Mouse (Mus musculus) cerebellum, adult 11 months (tissue): ENCODE data around the gene Gramd1a.

Experiments used
- DNase-seq: peaks from one replicate; pipeline ENCODE4 v3.0.0; 2022

Gene Gramd1a

DNA sequence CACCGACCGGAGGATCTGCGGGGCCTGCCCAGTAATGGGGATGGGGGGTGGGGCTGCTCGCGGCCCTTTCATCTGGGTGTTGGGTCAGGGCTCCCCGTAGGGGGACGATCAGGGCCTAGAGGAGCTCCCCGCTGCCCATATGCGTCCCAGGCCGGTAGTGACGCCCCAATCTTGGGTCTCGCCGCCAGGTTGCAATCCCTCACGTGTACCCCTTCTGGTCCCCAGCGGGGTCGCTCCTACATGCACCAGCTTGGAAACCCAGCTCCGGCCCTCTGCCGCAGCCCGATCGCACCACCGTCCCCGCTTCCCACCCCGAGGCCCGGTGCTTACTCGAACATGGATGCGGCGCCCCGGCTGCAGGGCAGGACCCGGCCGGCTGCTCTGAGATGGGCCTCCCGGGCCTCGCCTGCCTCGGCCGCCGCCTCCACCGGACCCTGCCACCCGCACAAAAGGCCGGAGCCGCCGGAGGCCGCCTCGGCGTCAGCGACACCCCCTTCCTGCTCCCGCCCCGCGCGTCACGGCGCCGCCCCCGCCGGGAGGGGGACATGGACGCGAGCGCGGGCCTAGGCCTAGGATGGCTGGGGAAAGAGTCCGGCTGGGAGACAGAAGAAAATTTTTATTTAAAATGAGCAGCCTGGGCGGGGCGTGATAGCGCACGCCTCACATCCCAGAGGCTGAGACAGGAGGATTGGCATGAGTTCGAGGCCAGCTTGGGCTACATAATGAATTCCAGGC is 5.0 kb downstream of the Gramd1a start:
- peak; percentile 87 for DNase-seq

DNA sequence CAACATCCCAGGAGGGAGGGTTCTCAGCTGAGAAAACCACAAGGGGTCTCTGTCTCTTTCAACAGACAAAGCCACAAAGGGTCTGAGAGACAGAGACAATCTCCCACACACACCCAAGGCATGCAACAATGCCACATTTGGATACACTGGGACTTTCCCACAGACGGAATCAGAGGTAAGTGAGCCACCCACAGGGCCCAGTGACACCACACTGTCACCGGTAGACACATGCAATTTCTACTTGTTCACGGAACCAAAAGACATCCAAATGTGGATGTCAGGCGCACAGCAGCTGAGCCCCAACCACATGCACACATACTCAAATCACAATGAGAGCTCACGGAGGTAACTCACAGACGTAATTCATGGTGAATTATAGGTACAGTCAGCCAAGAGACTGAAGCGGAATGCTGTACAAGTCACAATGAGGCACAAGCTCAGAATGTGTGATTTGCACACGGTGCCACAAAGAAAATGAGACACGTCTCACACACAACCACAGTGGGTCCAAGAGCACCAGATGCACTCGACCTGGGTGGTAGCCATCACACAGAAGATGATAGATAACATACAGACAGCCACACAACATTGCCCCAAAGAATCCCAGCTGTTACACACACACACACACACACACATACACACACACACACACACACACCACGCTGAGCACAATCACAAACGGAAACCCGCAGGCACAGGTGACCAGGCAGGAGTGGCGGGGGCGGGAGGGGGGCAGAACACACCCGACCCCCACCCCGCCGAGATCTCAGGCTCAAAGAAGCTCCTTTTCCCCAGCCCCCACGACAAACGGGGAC is 5.7 kb downstream of the Gramd1a start:
- DNase-seq = no peak

GRCm38 (mm10) chr7:31149271-31149670 is 6.4 kb downstream of the Gramd1a start:
- no peak for DNase-seq

DNA sequence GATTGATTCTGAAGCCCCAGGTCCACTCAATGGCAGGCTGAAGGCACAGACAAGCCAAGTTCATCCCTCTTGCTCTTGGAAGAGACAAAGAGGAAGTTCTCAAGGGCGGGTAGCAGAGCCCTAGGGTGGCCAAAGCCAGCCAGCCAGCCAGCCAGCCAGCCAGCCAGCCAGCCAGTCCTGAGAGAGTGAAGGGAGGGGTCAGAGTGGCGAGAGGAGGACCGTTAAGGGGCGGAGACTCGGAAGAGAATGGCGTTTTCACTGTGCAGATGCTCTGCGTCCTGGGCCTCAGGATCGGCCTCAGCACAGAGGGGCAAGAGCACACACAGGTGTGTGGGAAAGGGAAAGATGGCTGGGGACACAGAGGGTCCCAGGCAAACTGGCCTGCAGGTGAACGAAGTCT is 6.9 kb downstream of the Gramd1a start:
- DNase-seq = no peak

DNA sequence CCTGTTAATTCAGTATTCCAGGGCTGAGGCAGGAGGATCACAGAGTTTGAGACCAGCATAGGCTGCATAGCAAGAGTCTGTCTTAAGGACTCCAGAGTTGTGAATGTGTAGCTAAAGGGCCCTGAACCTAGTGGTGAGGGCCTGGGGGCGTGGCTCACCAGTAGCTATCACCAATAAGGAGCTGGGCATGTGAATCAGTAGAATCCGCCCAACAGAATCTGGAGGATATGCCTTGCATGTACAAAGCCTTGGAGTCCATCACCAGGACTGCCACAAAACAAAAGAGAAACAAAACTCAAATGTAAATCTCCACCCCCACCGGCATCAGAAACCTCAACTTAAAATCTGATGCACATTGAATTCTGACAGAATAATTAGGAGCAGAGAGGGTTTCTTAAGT is 7.6 kb downstream of the Gramd1a start:
- no peak for DNase-seq

GRCm38 (mm10) chr7:31145596-31146160 is 10.0 kb downstream of the Gramd1a start:
- no peak for DNase-seq

GRCm38 (mm10) chr7:31144886-31145285 is 10.8 kb downstream of the Gramd1a start:
- DNase-seq = peak; percentile 2

- DNase-seq = peak; percentile 5
Measured at GRCm38 (mm10) chr7:31140941-31141340, 14.8 kb downstream of the Gramd1a start.

DNA sequence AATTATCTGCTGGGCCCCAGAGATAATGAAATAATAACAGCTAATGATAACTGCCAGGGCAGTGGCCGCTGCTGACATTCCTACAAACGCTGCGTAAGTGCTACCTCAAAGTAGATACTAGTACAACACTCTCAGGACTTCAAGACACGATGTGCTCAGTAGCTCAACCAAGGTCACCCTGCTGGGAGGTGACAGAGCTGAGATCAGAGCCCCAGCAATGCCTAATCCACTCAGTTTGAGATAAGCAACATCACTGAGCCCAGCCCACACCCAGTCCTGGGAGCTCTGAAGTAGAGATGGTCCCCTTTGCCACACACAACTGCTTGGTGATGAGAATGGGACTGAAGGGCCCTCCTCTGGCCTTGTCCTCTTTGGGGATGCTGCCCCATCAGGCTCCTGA is 15.4 kb downstream of the Gramd1a start:
- peak; percentile 6 for DNase-seq

- peak; percentile 64 for DNase-seq
Measured at GRCm38 (mm10) chr7:31139765-31140164, 15.9 kb downstream of the Gramd1a start.

DNA sequence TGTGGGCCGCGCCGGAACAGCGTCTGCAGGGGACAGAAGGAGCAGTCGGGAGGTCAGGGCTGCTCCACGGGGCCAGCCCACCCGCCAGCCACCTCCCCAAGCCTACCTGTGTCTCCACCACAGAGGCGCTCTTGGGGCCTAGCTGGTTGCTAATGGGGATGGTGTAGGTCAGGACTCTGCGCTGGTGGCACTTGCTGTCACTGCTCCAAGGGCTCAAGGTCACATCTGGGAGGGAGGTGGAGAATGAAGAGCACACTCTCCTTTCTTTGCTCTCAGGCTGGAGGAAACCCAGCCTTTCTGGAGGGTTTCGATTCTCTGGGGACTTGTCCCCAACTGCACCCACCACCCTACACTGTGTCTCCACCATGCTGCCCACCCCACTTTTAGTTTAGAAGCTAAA is 20.0 kb downstream of the Gramd1a start:
- DNase-seq = no peak

DNA sequence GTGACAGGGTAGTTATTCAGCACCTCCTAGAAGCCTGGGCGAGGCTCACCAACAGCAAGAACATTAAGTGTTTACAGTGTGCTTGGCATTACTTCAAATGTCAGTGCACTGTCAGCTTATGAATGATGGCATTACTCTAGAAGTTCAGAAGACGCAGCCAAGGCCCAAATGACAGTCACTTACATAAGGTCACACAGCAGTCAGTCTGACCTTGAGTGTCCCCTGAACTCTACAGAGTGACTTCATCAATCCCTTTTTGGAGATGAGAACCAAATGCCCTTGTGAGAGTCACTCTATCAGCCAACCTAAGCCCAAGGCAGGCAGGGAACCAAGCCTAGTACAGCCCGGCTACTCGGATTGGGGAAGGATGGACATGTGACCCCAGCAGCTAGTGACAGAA is 23.8 kb downstream of the Gramd1a start:
- DNase-seq = no peak

DNA sequence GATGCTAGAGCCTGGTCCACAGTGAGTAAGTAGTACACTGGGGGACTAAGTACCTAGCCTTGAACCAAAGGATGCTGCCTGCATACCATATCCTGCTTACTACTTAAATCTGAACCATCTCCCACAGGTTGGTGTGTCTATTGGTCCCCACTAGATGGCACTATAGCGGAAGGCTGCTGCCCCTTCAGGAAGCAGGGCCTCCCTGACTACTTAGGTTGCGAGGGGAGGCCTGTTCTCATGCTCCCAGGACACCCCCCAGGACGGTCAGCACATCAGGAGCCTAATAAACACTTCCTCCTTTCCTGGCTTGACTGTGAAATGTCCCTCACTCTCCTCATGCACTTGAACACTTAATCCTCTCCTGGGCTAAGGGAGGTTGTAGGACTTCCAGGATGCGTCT is 24.9 kb downstream of the Gramd1a start:
- DNase-seq = peak; percentile 57

DNA sequence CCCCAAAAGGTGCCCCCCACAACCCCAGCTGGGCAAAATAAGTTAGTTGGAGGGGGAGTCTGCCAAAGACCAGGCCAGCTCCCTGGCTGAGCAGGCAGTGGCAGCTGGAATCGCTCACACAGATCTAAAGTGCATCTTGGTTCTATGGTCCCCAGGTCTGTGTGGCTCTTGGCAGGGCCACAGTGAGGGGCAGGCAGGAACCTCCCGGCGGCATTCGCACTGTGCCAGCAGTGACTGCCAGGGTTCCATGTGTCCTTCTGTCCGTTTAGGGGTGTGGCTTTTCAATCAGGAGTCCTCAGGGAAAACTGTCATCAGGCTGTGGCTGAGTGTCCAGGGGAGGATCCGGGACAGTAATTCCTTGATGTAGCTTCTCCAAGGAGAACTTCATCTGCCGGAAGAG is 25.5 kb downstream of the Gramd1a start:
- no peak for DNase-seq

DNA sequence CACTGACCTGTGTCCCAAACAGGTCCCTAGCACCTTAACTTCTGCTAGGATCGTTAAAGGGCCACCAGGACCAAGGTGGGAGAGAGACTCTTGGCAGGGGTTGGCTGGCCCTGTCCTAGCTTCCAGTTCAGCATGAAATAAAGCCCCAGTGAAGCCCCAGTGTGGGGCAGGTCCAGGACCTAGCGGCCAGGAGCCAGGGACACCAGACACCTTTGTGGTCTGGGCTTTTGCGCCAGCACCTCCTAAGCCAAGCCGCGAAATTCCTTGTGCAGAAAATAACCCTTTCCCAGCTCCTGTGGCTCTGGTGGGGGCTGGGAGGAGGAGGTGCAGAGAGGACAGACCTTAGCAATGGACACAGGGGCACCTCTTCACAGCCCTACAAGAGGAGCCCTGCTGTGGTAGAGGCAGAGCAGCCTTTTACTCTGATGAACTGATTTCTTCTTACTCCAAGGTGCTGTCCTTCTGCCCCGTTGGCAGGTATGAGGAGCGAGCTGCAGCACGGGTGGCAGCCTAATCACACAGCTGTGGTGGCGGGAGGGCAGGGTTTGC is 27.5 kb downstream of the Gramd1a start:
- DNase-seq = peak; percentile 45

- DNase-seq = peak; percentile 78
Measured at GRCm38 (mm10) chr7:31126851-31127724, 28.6 kb downstream of the Gramd1a start, which contains the start of gene Scn1b. Gene Scn1b, minus strand, starts transcription at chr7:31127003.

DNA sequence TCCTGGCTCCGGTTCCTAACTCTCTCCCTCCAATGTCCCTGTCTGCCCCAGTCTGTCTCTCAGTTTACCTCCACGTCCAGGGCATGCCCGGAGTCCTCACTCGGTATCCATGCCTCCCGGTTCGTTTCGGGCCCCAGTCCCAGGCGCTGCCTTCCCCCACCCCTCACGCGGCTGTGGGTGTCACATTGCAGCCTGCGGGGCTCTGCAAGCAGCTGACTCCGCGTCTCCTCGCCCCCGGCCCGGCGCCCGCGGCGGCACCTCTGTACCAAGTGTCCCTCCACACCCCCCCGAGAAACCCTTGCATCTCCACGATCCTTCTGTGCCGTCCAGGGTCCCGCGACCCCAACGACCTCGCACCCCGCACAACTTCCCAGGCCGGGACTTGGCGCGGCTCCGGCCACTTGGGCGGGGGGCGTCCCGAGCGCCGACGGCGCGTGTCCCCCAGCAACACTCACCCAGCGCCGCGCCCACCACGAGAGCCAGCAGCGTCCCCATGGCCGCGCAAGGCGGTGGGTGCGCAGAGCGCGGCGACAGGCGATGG is 29.4 kb downstream of the Gramd1a start:
- peak; percentile 70 for DNase-seq

DNA sequence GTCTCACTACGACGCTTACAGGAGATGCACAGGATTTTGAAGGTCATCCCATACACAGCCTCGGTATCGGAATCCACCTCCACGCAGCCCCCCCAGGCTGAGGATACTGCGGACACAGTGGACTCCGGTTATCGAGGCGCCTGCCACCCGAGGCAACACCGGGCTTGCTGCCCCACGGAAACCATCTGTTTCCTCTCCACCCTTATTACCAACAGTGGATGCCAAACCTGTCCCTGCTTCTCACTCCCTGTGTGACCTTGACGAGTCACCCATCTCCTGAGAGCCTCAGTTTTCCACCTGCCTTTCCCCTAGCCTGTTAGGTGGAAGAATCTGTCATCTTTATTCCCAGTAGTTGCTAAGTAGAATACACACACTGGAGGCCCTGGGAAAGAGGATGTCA is 30.6 kb downstream of the Gramd1a start:
- peak; percentile 81 for DNase-seq

DNA sequence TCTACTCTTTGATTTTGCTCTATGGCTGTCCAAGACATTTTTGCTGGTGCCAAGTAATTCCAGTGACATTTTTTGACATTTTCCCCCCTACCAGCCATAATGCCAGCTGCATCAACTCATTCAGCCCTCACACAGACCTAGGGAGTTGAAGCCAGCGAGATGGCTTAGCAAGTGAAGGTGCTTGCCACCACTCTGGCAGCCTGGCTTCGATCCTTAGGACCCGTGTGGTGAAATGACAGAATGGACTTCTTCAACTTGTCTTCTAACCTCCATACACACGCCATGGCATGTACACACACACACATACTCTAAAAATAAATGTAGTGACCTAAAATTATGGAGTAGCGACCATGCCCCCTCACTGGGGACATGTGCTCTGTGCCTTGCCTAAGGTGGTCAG is 31.3 kb downstream of the Gramd1a start:
- DNase-seq = no peak

DNA sequence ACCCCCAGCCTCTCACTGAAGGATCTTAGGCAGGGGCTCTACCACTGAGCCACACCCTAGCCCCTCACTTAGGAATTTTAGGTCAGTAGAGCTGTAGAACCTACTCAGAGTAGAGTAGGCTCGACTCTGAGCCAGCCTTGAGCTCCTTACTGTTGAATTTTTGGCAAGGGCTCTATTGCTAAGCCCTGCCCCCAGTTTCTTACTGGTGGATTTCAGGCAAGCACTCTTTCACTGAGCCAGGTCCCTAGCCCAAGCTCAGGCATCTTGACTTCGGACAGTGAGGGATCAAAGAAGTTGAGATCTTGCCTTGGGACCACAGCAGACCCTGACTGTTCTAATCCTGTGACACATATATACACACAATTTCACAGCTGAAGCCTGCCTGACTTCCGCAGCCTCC is 32.0 kb downstream of the Gramd1a start:
- DNase-seq = no peak

DNA sequence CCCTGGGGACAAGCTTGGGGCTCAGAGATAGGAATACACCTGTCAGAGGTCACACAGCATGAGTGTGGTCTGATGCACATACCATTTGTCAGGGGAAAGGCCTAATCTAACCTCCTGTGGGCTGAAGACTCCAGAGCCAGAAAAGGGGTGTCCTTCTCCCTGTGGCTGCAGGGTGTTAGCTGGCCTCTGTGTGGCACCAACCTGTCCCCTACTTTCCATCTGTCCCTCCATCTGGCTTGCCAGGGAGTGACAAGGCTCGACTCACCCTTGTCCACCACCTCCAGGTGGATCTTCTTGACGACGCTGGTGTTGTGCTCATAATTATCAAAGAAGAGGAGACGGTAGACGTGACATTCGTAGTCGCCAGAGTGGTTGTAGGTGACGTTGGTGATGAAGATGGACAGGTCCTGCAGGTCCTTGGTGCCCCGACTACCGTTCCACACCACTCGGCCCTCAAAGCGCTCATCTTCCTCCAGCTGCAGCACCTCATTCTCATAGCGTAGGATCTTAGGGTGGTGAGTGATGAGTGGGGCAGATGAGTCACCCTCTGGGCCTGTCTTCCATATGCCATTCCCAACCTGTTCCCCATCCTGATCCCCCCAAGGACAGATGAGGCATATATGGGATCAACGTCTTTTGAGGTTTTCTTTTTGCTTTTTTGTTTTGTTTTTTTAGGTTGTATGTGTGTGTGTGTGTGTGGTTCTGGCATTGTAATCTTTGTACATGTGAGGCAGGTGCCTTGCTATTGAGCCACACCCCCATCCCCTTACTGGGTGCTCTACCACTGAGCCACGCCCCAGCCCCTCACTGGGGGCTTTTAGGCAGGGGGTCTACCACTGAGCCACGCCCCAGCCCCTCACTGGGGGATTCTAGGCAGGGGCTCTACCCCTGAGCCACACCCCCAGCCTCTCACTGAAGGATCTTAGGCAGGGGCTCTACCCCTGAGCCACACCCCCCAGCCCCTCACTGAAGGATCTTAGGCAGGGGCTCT is 32.8 kb downstream of the Gramd1a start:
- DNase-seq = peak; percentile 84
